Mouse (Mus musculus): ENCODE data around the gene Smyd2.

Gene Smyd2

GRCm38 (mm10) chr1:189830797-189831232 is 91.3 kb downstream of the Smyd2 start:
- DNase-seq (ENCODE audit: low read depth, low spot score) = peak; percentile 84

All from R1 (cell line).